Mouse (Mus musculus): ENCODE results near the gene Gm49366. TPM values are rescaled to one million over a fixed set of nuclear protein-coding genes. Genes with fewer than 3 reads are reported as not detected.
A peak's percentile ranks its signal among the peaks of the same experiment; 100 is the strongest.
"Not testable (repeated sequence)": the region's sequence is repeated elsewhere in the genome, so short reads cannot be mapped to it uniquely, and the experiment has no call there.

Gene Gm49366
- polyA plus RNA-seq, 1 experiment from 2014 or later: not detected

DNA sequence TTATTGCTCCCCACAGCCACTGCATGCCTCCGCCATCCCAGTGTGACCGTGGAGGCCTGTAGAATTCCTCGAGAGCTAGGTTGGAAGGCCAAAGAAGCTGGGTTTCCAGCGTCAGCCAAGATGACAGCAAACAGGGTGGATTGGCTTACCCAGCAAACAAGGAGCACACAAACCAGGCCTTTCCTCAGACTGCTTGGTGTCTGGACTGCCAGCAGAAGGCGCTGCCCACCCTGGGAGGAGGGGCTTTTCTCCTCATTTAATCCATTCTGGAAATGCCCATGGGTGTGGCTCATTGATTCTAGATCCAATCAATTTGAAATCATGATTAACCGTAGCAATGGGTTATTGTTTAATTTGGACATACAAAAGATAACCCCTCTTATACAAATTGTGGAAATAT is 25.6 kb upstream of the Gm49366 start:
- 80% methylated on average over 6 of the region's 6 CpGs for WGBS
- Histone ChIP-seq H3K27ac (no peak overlapping the region), H3K4me1 (peaks cover 17% of the 10 kb centered on the region), H3K4me3 (no peak overlapping the region), H3K9me3 (replicated peaks) (no peaks in the 10 kb centered on the region), H3K36me3 (peaks cover 15% of the 10 kb centered on the region; the same call in 1 of the 2 replicates), H3K27me3 (ENCODE audit: low read depth, poor library complexity, severe bottlenecking) (0 out of 2 replicates have a peak, but pooled peaks cover 9% of the 10 kb centered on the region)
- DNase-seq (ENCODE audit: low spot score): no peak

DNA sequence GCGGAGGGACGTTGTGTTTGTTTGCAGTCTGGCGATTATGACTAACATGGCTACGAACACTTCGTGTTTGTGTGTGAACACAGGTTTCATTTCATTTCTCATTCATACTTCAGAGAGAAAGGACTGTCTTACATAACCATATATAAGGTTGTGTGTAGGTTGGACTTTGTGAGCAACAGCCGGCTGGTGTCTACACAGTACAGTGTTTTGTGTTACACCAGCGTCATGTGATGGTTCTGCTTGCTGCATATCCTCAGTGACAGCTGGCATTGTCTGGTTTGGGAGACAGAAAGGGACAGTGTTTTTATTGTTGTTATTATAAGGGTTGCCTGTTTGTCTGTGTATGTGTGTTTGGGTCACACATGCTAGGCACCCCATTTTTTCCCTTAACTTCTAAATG is 25.0 kb upstream of the Gm49366 start:
- Histone ChIP-seq H3K4me3 (no peak overlapping the region), H3K36me3 (peaks cover 15% of the 10 kb centered on the region; the same call in 1 of the 2 replicates), H3K27me3 (ENCODE audit: low read depth, poor library complexity, severe bottlenecking) (0 out of 2 replicates have a peak, but pooled peaks cover 4% of the 10 kb centered on the region), H3K27ac (no peak overlapping the region), H3K4me1 (peaks cover 16% of the 10 kb centered on the region), H3K9me3 (replicated peaks) (no peaks in the 10 kb centered on the region)
- DNase-seq (ENCODE audit: low spot score): no peak
- WGBS: 97% methylated on average over 7 of the region's 7 CpGs

- DNase-seq (ENCODE audit: low spot score); H3K9me3 ChIP-seq (replicated peaks); H3K4me3 ChIP-seq; H3K36me3 ChIP-seq; H3K27me3 ChIP-seq (ENCODE audit: low read depth, poor library complexity, severe bottlenecking); H3K4me1 ChIP-seq; H3K27ac ChIP-seq: not testable (repeated sequence)
- 91% methylated on average over 7 of the region's 7 CpGs for WGBS
These were observed 18.2 kb upstream of the Gm49366 start for GRCm38 (mm10) chr12:84020528-84020927.

DNA sequence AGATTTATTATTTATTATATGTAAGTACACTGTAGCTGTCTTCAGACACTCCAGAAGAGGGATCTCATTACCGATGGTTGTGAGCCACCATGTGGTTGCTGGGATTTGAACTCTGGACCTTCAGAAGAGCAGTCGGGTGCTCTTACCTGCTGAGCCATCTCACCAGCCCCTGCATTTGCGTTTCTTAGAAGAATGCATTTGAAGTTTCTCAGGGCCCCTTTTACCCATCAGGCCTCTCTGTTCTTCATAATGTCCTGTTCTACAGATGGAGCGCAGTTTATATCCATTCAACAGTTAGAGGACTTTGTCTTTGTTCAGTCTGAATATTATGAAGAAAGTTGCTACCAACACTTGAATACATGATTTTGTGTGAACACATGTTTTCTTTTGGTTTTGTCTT is 16.5 kb upstream of the Gm49366 start:
- H3K4me3 ChIP-seq; H3K27me3 ChIP-seq (ENCODE audit: low read depth, poor library complexity, severe bottlenecking); H3K9me3 ChIP-seq (replicated peaks); H3K4me1 ChIP-seq; H3K27ac ChIP-seq; H3K36me3 ChIP-seq; DNase-seq (ENCODE audit: low spot score): not testable (repeated sequence)
- 96% methylated on average over 4 of the region's 4 CpGs for WGBS

DNA sequence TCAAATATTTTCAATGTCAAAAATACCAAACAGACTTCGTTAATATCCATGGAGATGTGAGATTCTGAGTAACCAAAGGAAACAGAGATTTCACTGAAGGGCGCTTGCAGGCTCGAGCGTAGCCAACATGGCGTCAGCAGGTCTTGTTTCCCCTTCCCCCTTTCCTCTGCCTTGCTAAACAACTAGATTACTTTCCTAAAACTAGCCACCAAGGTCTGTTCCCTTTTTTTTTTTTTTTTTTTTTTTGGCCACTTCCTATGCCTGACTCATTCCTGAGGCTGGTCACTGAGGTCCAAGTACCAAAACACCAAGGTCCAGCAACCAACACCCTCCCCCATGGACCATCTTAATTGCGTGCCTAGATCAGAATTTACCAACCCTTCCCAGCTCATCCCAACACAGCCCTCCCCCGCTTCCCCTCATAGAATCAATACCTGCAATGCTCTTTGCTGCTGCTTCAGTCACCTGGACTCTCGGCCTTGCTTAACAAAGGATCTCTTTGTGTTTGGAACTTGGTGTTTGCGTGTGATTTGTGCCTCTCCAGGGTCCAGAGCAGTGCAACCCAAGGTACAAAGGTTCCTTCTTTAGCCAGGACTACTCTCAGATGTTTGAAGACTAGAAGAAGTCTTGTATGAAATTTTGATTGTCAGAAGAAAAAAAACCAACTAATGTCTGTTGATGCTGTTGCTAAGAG is 15.5 kb upstream of the Gm49366 start:
- no peaks in the 10 kb centered on the region for H3K27me3 ChIP-seq (ENCODE audit: low read depth, poor library complexity, severe bottlenecking)
- no peaks in the 10 kb centered on the region for H3K36me3 ChIP-seq
- no peaks in the 10 kb centered on the region for H3K4me1 ChIP-seq
- 90% methylated on average over 9 of the region's 9 CpGs for WGBS
- no peak overlapping the region; the same call in 1 of the 2 replicates for H3K27ac ChIP-seq
- no peak for DNase-seq (ENCODE audit: low spot score)
- no peak overlapping the region for H3K4me3 ChIP-seq
- H3K9me3 ChIP-seq (replicated peaks): no peaks in the 10 kb centered on the region

GRCm38 (mm10) chr12:84025888-84026287 is 12.8 kb upstream of the Gm49366 start:
- H3K36me3 ChIP-seq: no peaks in the 10 kb centered on the region
- no peaks in the 10 kb centered on the region for H3K27me3 ChIP-seq (ENCODE audit: low read depth, poor library complexity, severe bottlenecking)
- H3K27ac ChIP-seq: no peak overlapping the region
- DNase-seq (ENCODE audit: low spot score): no peak
- H3K9me3 ChIP-seq (replicated peaks): no peaks in the 10 kb centered on the region
- H3K4me1 ChIP-seq: no peaks in the 10 kb centered on the region
- 88% methylated on average over 7 of the region's 7 CpGs for WGBS
- no peak overlapping the region for H3K4me3 ChIP-seq

- not testable (repeated sequence) for H3K27ac ChIP-seq; DNase-seq (ENCODE audit: low spot score); H3K36me3 ChIP-seq; H3K27me3 ChIP-seq (ENCODE audit: low read depth, poor library complexity, severe bottlenecking); H3K4me3 ChIP-seq; H3K4me1 ChIP-seq; H3K9me3 ChIP-seq (replicated peaks)
- 61% methylated on average over 3 of the region's 3 CpGs for WGBS
These were observed 10.4 kb upstream of the Gm49366 start for GRCm38 (mm10) chr12:84028328-84028727.

- not testable (repeated sequence) for H3K4me1 ChIP-seq; H3K4me3 ChIP-seq; H3K27ac ChIP-seq; H3K27me3 ChIP-seq (ENCODE audit: low read depth, poor library complexity, severe bottlenecking); H3K9me3 ChIP-seq (replicated peaks); H3K36me3 ChIP-seq; DNase-seq (ENCODE audit: low spot score)
- WGBS: 84% methylated on average over 1 of the region's 1 CpGs
These were observed 9.7 kb upstream of the Gm49366 start for GRCm38 (mm10) chr12:84029043-84029442.

DNA sequence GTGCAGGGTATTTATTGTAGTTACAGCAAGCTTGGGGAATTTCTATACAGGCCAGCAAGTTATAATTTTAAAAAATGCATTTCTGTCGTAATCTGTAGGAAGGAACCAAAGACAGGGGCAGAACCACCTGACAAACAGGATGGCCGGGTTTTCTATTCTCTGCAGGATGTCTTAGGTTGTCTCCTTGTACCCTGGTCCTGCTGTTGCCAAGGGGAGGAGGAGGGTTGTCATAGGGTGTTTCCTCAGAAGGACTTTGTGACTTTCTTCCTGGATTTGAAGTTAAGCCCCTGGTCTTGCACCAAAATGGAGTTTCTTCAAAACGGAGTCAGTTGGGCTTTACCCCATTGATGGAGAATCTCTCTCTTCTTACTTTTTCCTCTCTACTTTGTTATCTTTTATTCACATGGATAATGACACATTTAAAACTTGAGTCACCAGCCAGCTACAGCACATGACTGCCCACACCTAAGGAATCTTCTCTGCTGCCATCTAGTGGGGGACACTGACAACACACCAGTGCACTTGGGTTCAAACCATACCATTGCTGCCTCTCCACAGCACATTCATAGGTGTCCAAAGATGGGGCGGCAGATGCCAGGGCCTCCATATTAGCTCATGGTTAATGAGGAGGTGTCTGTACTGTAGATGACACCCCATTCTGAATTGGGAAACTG is 7.9 kb upstream of the Gm49366 start:
- Histone ChIP-seq H3K4me1 (no peaks in the 10 kb centered on the region), H3K36me3 (no peaks in the 10 kb centered on the region), H3K27ac (no peak overlapping the region), H3K4me3 (no peak overlapping the region), H3K27me3 (ENCODE audit: low read depth, poor library complexity, severe bottlenecking) (no peaks in the 10 kb centered on the region), H3K9me3 (replicated peaks) (no peaks in the 10 kb centered on the region)
- 71% methylated on average over 4 of the region's 4 CpGs for WGBS
- DNase-seq (ENCODE audit: low spot score): peak; percentile 69

DNA sequence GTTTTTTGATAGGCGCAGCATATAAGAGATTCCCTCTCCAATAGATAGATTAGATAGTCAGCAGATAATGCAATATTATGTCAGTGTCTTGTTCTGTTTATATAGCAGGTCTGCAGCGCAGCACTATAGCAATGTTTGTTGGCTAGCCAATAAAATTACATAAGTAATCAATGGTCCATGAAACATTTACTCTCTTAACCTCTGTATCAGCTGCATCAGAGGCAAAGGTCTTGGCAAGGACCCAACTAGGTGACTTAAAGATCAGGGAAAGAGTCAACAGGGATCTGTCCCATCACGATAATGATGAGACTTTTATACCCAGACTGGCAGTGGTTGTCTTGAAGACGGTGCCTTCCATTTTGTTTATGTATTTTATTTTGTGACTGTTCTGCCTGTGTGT is 5.9 kb upstream of the Gm49366 start:
- H3K9me3 ChIP-seq (replicated peaks): no peaks in the 10 kb centered on the region
- no peaks in the 10 kb centered on the region for H3K27me3 ChIP-seq (ENCODE audit: low read depth, poor library complexity, severe bottlenecking)
- no peak overlapping the region for H3K4me3 ChIP-seq
- no peak for DNase-seq (ENCODE audit: low spot score)
- H3K4me1 ChIP-seq: peaks cover 5% of the 10 kb centered on the region; the same call in 1 of the 2 replicates
- H3K36me3 ChIP-seq: no peaks in the 10 kb centered on the region
- H3K27ac ChIP-seq: no peak overlapping the region
- WGBS: 95% methylated on average over 4 of the region's 4 CpGs

DNA sequence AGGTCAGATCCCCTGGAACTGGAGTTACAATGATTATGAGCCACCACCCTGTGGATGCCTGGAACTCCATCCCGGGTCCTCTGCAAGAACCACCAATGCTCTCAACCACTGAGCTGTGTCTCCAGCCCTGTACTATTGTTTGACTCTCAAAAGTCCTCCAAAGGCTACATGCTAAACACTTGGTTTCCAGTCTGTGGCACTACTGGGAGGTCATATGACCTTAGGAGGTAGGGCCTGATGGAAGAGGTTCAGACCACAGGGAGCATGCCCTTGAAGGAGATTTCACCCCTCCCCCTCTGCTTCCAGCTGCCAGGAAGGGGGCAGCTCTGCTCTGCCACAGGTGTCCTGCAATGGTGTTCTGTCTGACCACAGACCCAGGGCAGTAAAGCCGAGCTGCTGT is 5.4 kb upstream of the Gm49366 start:
- not testable (repeated sequence) for H3K9me3 ChIP-seq (replicated peaks)

GRCm38 (mm10) chr12:84034108-84034507 is 4.6 kb upstream of the Gm49366 start:
- H3K27ac ChIP-seq: no peak overlapping the region
- peaks cover 9% of the 10 kb centered on the region for H3K4me1 ChIP-seq
- H3K9me3 ChIP-seq (replicated peaks): no peaks in the 10 kb centered on the region
- no peaks in the 10 kb centered on the region for H3K36me3 ChIP-seq
- H3K4me3 ChIP-seq: no peak overlapping the region
- 63% methylated on average over 4 of the region's 4 CpGs for WGBS
- DNase-seq (ENCODE audit: low spot score): no peak
- H3K27me3 ChIP-seq (ENCODE audit: low read depth, poor library complexity, severe bottlenecking): no peaks in the 10 kb centered on the region

More for the DNA sequence above, 5.4 kb upstream of the Gm49366 start:
- not testable (repeated sequence) for H3K27me3 ChIP-seq (ENCODE audit: low read depth, poor library complexity, severe bottlenecking); H3K27ac ChIP-seq; H3K4me3 ChIP-seq; H3K36me3 ChIP-seq; H3K4me1 ChIP-seq; DNase-seq (ENCODE audit: low spot score)
- 81% methylated on average over 2 of the region's 2 CpGs for WGBS

- peak within 1 kb of the TSS; percentile 53 for H3K4me3 ChIP-seq
- not testable (repeated sequence) for H3K9me3 ChIP-seq (replicated peaks); H3K27me3 ChIP-seq (ENCODE audit: low read depth, poor library complexity, severe bottlenecking); H3K36me3 ChIP-seq; H3K4me1 ChIP-seq
- DNase-seq (ENCODE audit: low spot score): peak; percentile 46
- WGBS: 6% methylated on average over 32 of the region's 32 CpGs
- peak within 1 kb of the TSS; percentile 61 for H3K27ac ChIP-seq
These were observed 494 bp upstream of the Gm49366 start, which contains the start of gene Acot4 for GRCm38 (mm10) chr12:84038241-84038640. Gene Acot4, plus strand, starts transcription at chr12:84038379.

Measured in limb, embryonic 10.5 days (tissue).